Mouse (Mus musculus) mesoderm, embryonic 11.5 days (tissue): ENCODE measurements around the gene 4930544D05Rik.
"Not testable (repeated sequence)": the region's sequence is repeated elsewhere in the genome, so short reads cannot be mapped to it uniquely, and the experiment has no call there.

Source experiments
- DNase-seq: peaks from one replicate; pipeline ENCODE4 v3.0.0-alpha.2; 2012; ENCODE audit warnings: low read depth, low spot score

4930544D05Rik gene

GRCm38 (mm10) chr11:70615516-70616093 lies at the start of gene 4930544D05Rik:
Gene 4930544D05Rik (plus strand): TSS chr11:70615848.
- no peak for DNase-seq

- peak; percentile 50 for DNase-seq
These were observed 49.1 kb upstream of the 4930544D05Rik start for GRCm38 (mm10) chr11:70566586-70566985.

DNA sequence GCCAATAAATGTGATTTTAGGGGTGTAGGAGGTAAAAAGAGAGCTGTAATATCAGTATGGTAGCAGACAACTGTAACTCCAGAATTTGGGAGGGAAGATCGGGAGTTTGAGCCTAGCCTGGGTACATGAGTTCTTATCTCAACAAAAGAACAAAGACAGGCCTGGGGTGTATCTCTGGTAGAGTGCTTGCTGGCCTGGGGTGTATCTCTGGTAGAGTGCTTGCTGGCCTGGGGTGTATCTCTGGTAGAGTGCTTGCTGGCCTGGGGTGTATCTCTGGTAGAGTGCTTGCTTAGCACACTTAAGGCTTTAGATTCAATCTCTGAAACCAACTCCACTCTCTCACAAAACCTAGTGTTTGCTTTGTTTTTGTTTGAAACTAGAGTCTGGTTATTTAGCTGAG lies 45.0 kb upstream of the 4930544D05Rik start:
- DNase-seq, result not testable (repeated sequence)

DNA sequence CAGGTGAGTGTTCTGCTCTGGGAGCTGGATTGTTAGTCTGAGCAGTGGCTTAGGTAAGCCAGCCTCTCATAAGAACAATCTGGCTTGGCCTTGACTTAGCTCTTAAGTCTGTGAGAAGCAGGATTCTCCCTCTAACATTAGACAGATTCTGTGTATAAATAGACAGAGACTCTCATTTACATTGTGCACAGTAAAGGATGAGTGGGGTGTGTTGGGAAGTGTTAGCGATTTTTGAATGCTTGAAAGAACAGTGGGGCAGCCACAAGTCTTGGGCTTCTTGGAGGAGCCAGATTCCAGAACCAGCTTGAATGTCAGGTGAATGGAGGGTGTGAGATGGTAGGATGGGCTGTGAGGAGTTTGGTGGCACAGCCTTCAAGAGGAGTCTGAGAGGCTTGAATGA lies 44.0 kb upstream of the 4930544D05Rik start:
- no peak for DNase-seq

GRCm38 (mm10) chr11:70572348-70572902 lies 43.2 kb upstream of the 4930544D05Rik start:
- no peak for DNase-seq

DNA sequence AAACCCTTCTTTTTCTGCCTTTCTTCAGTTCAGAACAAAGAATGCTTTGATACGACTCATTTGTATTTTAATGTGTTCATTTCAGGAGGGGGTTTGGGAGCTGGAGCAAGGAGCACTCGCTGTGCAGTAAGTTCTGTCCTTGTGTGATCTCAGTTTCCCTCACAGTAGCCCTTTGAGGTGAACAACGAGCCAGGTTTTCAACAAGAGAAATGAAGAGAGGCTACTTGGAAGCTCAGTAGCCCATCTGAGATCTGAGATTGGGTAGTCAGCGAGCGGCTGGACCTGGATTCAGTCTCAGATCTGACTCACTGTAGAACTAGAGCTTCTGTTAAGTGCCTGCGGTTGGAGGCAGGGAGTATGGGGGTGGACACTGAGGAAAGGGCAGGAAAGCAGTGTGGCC lies 41.8 kb upstream of the 4930544D05Rik start:
- DNase-seq, result no peak

DNA sequence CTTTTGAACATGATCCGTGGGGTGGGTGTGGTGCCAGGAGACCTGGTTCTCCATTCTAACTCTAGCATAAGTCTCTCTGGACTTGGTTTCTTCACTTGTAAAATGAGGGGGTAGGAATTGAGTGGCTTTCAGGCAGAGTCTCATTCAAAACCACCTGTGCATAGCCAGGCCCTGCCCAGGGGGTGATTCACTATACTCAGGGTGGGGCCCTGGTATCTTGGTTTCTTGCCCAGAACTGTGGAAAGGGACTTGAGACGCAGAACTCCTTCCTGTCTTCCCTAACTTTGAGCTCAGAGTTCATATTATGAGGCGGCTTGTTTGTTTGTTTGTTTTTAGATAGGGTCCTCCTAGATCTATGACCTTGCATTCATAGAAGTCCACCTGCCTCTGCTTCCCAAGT lies 38.4 kb upstream of the 4930544D05Rik start:
- no peak for DNase-seq

- DNase-seq, result no peak
These were observed 36.7 kb upstream of the 4930544D05Rik start for GRCm38 (mm10) chr11:70578962-70579361.

GRCm38 (mm10) chr11:70579710-70580357 lies 35.8 kb upstream of the 4930544D05Rik start:
- no peak for DNase-seq

GRCm38 (mm10) chr11:70580358-70580720 lies 35.3 kb upstream of the 4930544D05Rik start:
- DNase-seq, result no peak

- DNase-seq, result no peak
These were observed 34.7 kb upstream of the 4930544D05Rik start for GRCm38 (mm10) chr11:70580921-70581320.

DNA sequence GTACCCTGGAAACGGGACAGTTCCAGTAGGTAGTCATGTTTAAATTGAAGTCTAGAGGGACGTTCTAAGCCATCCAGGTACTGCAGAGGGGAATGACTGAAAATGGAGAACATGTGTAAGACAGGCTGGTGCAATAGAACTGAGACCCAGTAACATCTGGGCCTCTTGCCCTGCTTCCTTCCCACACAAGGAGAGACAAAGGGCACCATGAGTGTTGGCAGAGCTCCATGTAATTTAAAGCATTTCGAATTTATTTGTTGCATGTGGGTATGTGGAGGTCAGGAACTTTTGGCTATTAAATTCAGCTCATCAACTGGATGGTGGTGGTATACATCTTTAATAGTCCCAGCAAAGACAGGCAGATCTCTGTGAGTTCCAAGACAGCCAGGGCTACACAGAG lies 33.5 kb upstream of the 4930544D05Rik start:
- DNase-seq, result no peak

- DNase-seq, result no peak
These were observed 32.5 kb upstream of the 4930544D05Rik start for GRCm38 (mm10) chr11:70583022-70583714.

- DNase-seq, result no peak
These were observed 31.9 kb upstream of the 4930544D05Rik start for GRCm38 (mm10) chr11:70583775-70584174.

DNA sequence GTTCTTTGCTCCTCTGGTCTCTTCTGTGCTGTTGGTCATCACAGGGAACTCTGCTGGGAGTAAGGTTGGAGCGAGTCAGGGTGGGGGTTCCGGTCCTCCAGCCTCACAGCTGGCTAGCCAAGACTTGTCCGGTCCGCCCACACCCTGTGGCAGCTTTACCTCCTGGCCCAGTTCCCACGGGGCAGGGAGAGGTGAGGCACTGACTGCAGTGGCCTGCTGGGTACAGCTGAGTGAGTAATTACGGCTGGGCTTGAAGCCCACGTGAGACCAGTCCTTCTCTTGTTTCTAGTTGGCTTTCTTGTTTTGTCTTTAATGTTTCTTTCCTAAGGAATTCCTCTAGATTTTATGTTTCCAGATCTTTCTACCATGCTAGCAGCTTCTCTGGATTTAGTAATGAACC lies 30.2 kb upstream of the 4930544D05Rik start:
- DNase-seq, result no peak

DNA sequence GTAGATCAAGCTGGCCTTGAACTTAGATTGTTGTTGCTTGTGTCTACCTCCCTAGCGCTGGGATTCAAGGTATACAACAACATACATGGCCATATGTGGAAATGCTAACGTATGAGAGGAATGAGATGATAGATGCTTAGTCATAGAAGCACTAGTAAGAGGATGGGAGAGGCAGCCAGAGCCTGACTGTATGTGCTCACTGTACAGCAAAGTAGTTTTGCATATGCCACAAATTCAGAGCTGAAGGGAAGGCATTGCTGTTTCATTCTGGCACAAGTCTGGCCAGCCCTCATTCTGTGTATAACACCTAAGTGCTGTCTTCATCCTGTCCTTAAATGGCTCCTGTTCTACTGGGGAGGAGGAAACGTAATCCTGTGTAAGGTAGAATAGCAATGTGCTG lies 29.4 kb upstream of the 4930544D05Rik start:
- DNase-seq, result no peak

GRCm38 (mm10) chr11:70586954-70587353 lies 28.7 kb upstream of the 4930544D05Rik start:
- DNase-seq, result no peak

GRCm38 (mm10) chr11:70591733-70592132 lies 23.9 kb upstream of the 4930544D05Rik start:
- DNase-seq, result no peak

DNA sequence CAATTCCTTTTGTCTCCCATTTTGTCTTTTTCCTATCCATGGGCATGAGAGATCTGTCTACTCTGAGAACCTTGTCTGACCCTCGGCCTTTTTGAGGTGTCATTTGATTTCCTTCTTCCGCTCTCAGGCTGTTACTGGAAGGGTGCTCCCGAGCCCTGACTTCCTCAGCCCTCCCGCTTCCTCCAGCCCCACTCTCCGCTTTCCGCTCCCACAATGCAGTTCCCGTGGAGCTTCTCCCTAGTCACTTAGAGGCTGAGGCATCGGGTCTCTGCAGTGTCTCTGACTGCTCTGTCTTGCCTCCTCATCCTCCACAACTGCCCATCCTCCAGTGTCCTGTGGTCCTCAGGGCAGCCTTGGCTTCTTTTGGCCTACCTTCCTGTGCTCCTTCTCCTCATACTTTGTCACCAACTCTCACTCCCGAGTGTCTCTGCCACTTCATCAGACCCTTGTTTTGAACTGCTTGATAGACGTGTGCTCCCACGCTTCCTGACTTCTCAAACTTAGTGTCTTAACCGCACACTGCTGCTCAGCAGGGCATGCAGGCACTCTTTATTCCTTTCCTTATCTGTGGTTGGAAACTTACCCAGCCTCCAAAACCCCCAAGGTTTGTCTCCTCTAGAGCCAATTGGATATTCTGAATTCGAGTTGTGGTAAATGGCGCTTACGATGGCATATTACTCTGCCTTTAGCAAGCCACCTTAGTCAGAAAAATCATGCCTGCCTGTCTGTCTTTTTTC lies 21.2 kb upstream of the 4930544D05Rik start:
- DNase-seq, result no peak

- no peak for DNase-seq
These were observed 20.0 kb upstream of the 4930544D05Rik start for GRCm38 (mm10) chr11:70595638-70596037.

DNA sequence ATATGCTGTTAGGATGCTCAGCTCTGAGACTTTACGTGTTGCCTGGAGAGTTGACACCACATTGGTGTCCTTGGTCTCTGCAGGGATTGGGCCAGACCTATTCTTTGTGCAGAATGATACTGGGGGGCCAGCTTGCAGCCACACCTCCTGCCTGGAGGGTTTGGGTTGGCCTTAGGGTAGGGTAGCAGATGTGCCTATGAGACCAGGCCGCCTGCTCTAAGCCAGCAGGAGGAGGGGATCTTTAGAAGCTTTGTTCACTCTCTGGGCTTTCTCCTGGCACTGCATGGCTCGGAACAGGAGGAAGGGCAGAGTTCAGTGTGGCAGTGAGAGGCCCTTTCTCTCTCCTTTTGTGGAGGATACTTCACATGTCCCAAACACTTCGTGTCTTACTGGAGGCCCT lies 19.6 kb upstream of the 4930544D05Rik start:
- no peak for DNase-seq

DNA sequence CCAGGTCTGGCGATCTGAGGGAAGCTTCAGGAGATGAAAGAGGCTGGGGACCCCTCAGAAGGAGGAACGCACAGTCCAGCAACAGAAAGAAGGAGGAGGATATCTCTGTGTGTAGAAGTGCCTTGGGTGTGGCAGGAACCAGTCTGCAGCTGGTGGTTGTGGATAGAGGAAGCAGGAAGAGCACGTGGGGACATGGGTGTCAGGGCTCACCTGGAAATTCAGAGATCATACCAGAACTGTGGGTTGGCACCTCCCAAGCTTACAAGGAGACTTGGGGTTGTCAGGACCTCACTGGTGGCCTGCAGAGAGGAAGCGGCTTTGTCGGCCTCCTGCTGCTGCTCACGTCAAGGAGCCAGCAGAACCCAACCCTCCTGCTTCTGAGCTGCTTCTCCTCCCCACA lies 18.3 kb upstream of the 4930544D05Rik start:
- no peak for DNase-seq
